Mouse (Mus musculus): ENCODE measurements at regions not wholly inside any gene's neighbourhood (a gene's known extent, or its start where the extent isn't known, plus 50 kb on each side); places are given as distances from the start of the nearest gene placed in this dataset.

DNA sequence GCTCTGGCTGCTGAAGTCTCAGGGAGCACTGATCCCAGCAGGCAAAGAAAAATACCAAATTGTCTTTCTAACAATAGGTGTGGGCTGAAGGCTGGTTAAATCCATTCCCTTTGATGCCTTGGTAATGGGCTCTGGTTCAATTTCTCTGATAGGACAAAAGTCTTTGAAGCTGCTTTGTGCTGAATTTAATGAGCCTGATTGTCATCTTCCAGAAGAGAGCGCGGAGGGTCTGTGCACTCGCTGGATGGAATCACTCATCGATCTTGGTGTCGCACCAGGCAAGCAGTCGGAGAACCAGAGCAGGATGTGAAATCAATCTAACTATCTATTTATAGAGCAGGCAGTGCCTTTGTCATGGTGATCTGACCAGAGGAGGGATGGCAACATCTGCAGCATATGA is 274.6 kb upstream of the Trib2 start:
- peaks cover 3% of the 10 kb centered on the region; the same call in 1 of the 2 replicates for H3K27me3 ChIP-seq
- 24% methylated on average over 6 of the region's 6 CpGs for WGBS
- no peak for ATAC-seq (ENCODE audit: borderline replicate concordance, extremely low read depth, low FRiP score, low TSS enrichment)
- H3K9me3 ChIP-seq: no peaks in the 10 kb centered on the region
- H3K36me3 ChIP-seq: no peaks in the 10 kb centered on the region
- no peak overlapping the region for H3K9ac ChIP-seq
- H3K4me2 ChIP-seq: no peak overlapping the region
- H3K4me1 ChIP-seq: no peaks in the 10 kb centered on the region
- no peak overlapping the region for H3K27ac ChIP-seq
- H3K4me3 ChIP-seq: no peak overlapping the region

DNA sequence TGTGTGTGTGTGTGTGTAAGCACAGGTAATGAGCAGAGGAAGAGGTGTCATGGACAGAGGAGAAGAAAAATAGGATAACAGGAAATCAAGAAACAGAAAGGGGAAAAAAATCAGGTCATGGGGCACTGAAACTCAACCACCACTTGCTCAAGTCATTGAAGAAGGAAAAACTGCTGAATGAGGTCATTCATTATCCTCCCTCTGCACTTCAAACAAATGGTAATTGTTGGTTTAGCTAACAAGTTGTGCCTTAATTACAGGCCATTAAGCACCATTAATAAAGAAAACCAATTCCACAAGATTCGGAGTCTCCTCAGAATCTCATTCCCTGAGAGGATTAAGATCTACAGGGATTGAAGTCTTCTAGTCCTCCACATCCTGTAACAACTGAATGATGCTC is 266.5 kb upstream of the Trib2 start:
- Histone ChIP-seq H3K4me3 (no peak overlapping the region), H3K36me3 (no peaks in the 10 kb centered on the region), H3K9ac (no peak overlapping the region), H3K27ac (no peak overlapping the region), H3K9me3 (no peaks in the 10 kb centered on the region), H3K4me1 (no peaks in the 10 kb centered on the region), H3K27me3 (no peaks in the 10 kb centered on the region), H3K4me2 (no peak overlapping the region)
- no peak for ATAC-seq (ENCODE audit: borderline replicate concordance, extremely low read depth, low FRiP score, low TSS enrichment)
- 62% methylated on average over 1 of the region's 1 CpGs for WGBS

DNA sequence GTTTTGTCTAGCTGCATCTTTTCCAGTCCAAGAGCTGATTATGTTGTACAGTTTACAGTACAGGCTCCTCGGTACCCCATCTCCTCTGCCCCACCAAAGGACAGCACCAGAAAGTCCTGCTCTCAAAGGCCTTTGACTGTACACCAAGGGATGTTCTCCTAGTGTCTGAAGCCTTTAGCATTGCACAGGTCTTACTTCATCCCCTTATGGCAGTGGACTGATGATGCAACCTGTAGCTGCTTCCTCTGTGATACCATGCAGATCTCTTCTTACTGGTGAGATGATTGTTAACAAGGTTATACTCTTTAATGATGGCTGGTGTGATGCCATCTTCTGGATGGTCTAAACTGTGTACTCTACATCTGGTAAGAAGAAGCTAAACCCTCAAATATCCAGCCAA is 260.5 kb upstream of the Trib2 start:
- no peaks in the 10 kb centered on the region for H3K9me3 ChIP-seq
- H3K27me3 ChIP-seq: no peaks in the 10 kb centered on the region
- no peaks in the 10 kb centered on the region for H3K4me1 ChIP-seq
- H3K27ac ChIP-seq: no peak overlapping the region
- no peak overlapping the region for H3K9ac ChIP-seq
- no peak overlapping the region for H3K4me3 ChIP-seq
- ATAC-seq (ENCODE audit: borderline replicate concordance, extremely low read depth, low FRiP score, low TSS enrichment): no peak
- H3K4me2 ChIP-seq: no peak overlapping the region
- H3K36me3 ChIP-seq: no peaks in the 10 kb centered on the region
- 86% methylated on average over 1 of the region's 1 CpGs for WGBS

DNA sequence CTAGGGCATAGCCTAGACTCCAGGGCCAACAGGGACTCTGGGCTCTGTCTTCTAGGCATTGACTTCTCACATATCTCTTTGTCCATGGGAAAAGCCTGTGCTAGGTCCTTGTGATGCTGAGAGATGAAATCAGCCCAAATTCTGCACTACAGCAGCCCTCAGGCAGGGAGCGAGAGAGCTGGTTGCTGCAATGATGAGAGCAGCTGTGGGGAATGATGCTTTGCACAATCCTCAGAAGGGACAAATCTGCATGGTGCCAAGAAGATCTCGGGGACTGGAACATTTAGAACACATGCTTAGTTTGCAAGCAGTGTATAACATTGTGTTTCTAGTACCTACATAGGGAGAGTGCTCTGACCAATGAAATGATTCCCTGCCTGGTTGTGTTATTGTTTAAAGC is 259.2 kb upstream of the Trib2 start:
- 59% methylated on average over 2 of the region's 2 CpGs for WGBS

DNA sequence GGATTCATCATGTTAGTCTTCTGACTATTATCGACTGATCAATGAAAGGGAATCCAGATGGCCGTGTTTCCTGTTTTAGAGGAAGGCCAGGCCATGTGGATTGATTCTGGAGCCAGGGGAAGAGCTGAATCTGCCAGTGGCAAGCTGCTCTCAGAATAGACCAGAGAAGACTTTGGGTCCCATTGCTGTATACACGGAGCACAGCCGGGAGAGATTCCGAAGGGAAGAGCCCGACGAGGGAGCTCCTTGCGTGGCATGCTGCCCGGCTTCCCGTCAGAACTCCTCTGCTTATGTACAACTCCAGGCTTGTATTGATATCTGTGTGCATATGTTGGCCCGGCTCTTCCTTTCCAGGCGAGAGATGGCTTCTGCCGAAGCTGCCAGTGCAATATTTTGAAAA is 252.2 kb upstream of the Trib2 start:
- WGBS: 88% methylated on average over 13 of the region's 13 CpGs
- no peaks in the 10 kb centered on the region for H3K9me3 ChIP-seq
- H3K4me1 ChIP-seq: no peaks in the 10 kb centered on the region
- no peak overlapping the region for H3K9ac ChIP-seq
- no peak for ATAC-seq (ENCODE audit: borderline replicate concordance, extremely low read depth, low FRiP score, low TSS enrichment)
- no peak overlapping the region for H3K4me3 ChIP-seq
- no peak overlapping the region for H3K4me2 ChIP-seq
- no peaks in the 10 kb centered on the region for H3K27me3 ChIP-seq
- no peaks in the 10 kb centered on the region for H3K36me3 ChIP-seq
- H3K27ac ChIP-seq: no peak overlapping the region

More for the DNA sequence above, 259.2 kb upstream of the Trib2 start:
- no peaks in the 10 kb centered on the region for H3K36me3 ChIP-seq
- H3K9me3 ChIP-seq: no peaks in the 10 kb centered on the region
- H3K4me2 ChIP-seq: no peak overlapping the region
- no peak overlapping the region for H3K9ac ChIP-seq
- no peaks in the 10 kb centered on the region for H3K27me3 ChIP-seq
- H3K4me3 ChIP-seq: no peak overlapping the region
- no peak for ATAC-seq (ENCODE audit: borderline replicate concordance, extremely low read depth, low FRiP score, low TSS enrichment)
- H3K27ac ChIP-seq: no peak overlapping the region
- H3K4me1 ChIP-seq: no peaks in the 10 kb centered on the region

DNA sequence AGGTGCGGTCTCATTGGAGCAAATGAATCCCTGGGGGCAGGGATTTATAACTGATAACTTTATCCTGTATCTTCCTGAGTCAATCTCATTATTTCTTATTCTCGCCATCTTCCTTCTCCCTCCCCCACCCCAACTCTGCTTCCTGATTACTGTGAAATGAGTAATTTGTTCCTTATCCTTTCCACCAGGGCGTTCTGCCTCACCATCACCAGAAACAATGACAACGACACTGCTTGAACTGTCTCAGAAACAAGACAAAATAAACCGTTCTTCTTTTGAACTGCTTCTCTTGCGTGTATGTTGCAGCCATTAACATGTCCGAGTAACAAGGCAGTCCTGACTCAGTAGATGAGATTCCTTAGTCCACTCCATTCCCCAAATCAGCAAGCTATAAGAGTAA is 246.0 kb upstream of the Trib2 start:
- no peak for ATAC-seq (ENCODE audit: borderline replicate concordance, extremely low read depth, low FRiP score, low TSS enrichment)
- Histone ChIP-seq H3K4me3 (no peak overlapping the region), H3K9me3 (no peaks in the 10 kb centered on the region), H3K27ac (no peak overlapping the region), H3K4me2 (no peak overlapping the region), H3K27me3 (no peaks in the 10 kb centered on the region), H3K4me1 (no peaks in the 10 kb centered on the region), H3K36me3 (no peaks in the 10 kb centered on the region), H3K9ac (no peak overlapping the region)
- WGBS: 66% methylated on average over 7 of the region's 7 CpGs

DNA sequence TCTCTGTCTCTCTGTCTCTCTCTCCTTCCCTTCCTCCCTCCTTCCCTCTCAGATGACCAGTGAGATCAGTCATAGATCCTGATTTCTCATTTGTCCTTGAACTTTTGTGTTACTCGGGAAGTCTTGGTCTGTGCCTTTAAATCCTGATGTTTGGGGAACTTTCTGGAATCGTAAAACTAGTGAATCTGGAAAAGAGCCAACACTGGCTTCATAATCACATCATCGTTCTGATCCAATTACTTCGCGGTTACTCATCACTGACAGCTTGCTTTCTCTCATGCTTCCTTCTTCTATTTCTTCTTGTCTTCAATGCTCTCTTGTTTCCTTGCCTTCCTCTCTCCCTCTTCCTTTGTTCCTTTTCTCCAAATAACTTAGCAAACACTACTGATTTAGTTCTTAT is 243.7 kb upstream of the Trib2 start:
- no peak overlapping the region for H3K27ac ChIP-seq
- no peaks in the 10 kb centered on the region for H3K4me1 ChIP-seq
- ATAC-seq (ENCODE audit: borderline replicate concordance, extremely low read depth, low FRiP score, low TSS enrichment): no peak
- WGBS: 35% methylated on average over 5 of the region's 5 CpGs
- H3K4me2 ChIP-seq: no peak overlapping the region
- H3K27me3 ChIP-seq: no peaks in the 10 kb centered on the region
- no peak overlapping the region for H3K9ac ChIP-seq
- no peaks in the 10 kb centered on the region for H3K9me3 ChIP-seq
- H3K4me3 ChIP-seq: no peak overlapping the region
- H3K36me3 ChIP-seq: no peaks in the 10 kb centered on the region

DNA sequence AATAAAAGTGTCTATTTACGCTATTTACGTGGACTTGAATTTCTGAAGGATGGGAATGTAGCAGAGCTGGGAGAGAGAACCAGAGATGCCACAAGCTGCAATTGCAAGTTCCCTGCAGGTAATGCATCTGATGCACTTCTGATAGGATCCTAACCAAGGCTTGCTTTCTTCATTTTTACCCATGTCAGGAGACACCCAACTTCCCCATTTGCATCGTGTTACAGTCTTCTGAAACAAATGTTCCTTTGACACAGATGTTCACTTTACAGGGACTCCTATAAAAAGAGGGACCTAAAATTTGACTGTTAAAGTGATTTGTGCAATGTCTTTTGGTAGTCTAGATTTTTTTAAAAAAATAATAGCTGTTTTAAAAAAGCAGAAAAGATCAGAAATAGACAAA is 241.5 kb upstream of the Trib2 start:
- no peaks in the 10 kb centered on the region for H3K36me3 ChIP-seq
- 79% methylated on average over 3 of the region's 3 CpGs for WGBS
- no peak overlapping the region for H3K27ac ChIP-seq
- no peaks in the 10 kb centered on the region for H3K4me1 ChIP-seq
- H3K9ac ChIP-seq: no peak overlapping the region
- H3K4me3 ChIP-seq: no peak overlapping the region
- no peaks in the 10 kb centered on the region for H3K27me3 ChIP-seq
- H3K9me3 ChIP-seq: no peaks in the 10 kb centered on the region
- H3K4me2 ChIP-seq: no peak overlapping the region
- no peak for ATAC-seq (ENCODE audit: borderline replicate concordance, extremely low read depth, low FRiP score, low TSS enrichment)

DNA sequence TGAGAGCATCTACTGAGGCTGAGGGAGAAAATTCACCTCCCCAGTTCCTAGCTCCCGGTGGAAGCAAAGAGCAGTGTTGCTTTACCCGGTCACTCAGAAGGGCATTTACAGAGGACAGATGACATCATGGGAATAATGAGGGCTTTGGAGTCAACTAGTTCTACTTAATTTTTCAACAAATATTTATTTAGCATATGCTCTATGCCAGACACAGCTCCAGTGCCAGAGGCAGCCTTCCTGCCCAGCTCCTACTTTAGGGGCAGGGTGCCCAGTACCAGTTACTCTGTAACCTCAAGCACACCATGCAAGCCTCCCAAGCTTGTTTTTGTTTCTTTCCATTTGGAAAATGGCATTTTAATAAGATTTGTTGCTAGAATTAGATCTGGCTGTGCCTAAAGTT is 240.1 kb upstream of the Trib2 start:
- Histone ChIP-seq H3K4me3 (no peak overlapping the region), H3K9ac (no peak overlapping the region), H3K27me3 (no peaks in the 10 kb centered on the region), H3K36me3 (no peaks in the 10 kb centered on the region), H3K4me2 (no peak overlapping the region), H3K27ac (no peak overlapping the region), H3K9me3 (no peaks in the 10 kb centered on the region), H3K4me1 (no peaks in the 10 kb centered on the region)
- WGBS: 56% methylated on average over 2 of the region's 2 CpGs
- ATAC-seq (ENCODE audit: borderline replicate concordance, extremely low read depth, low FRiP score, low TSS enrichment): no peak

DNA sequence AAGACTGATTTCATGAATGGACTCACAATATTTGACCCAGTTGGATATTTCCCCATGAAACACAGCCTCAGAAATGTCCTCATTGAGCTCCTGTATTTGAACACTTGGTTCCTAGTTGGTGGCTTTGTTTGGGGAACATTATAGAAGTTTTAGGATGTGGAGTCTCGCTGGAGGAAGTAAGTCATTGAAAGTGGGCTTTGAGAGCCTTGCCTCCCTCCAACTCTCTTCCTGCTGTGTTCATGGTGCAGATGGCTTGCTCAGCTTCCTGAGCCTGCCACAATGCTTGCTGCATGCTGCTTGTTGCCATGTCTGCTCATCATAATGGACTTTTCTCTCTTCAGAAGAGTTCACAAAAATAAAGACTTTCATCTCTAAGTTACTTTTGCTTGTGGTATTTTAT is 239.5 kb upstream of the Trib2 start:
- WGBS: 41% methylated on average over 1 of the region's 1 CpGs
- no peak overlapping the region for H3K9ac ChIP-seq
- H3K36me3 ChIP-seq: no peaks in the 10 kb centered on the region
- H3K9me3 ChIP-seq: no peaks in the 10 kb centered on the region
- ATAC-seq (ENCODE audit: borderline replicate concordance, extremely low read depth, low FRiP score, low TSS enrichment): no peak
- no peaks in the 10 kb centered on the region for H3K27me3 ChIP-seq
- no peaks in the 10 kb centered on the region for H3K4me1 ChIP-seq
- no peak overlapping the region for H3K4me2 ChIP-seq
- no peak overlapping the region for H3K27ac ChIP-seq
- no peak overlapping the region for H3K4me3 ChIP-seq

DNA sequence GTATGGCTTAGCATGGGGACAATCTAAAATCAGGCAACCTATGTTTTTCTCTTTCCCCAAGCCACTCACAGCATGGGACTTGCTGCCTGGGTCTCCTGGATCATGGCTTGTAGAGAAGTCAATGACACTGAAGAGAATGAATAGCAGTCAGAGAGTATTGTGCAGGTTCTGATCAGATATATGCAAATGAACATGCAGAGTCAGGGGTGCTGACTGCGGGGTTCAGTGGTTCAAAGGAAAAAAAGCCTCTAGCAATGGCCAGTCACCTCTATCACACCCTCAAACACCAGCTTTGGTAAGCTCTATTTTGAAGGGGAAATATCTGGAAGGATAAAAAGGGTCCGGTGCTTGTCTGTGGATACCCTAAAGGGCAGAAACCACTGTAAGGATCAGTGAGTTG is 237.9 kb upstream of the Trib2 start:
- H3K27ac ChIP-seq: no peak overlapping the region
- H3K27me3 ChIP-seq: no peaks in the 10 kb centered on the region
- no peak overlapping the region for H3K4me2 ChIP-seq
- WGBS: 87% methylated on average over 2 of the region's 2 CpGs
- no peaks in the 10 kb centered on the region for H3K4me1 ChIP-seq
- no peak for ATAC-seq (ENCODE audit: borderline replicate concordance, extremely low read depth, low FRiP score, low TSS enrichment)
- H3K36me3 ChIP-seq: no peaks in the 10 kb centered on the region
- no peaks in the 10 kb centered on the region for H3K9me3 ChIP-seq
- H3K9ac ChIP-seq: no peak overlapping the region
- H3K4me3 ChIP-seq: no peak overlapping the region

DNA sequence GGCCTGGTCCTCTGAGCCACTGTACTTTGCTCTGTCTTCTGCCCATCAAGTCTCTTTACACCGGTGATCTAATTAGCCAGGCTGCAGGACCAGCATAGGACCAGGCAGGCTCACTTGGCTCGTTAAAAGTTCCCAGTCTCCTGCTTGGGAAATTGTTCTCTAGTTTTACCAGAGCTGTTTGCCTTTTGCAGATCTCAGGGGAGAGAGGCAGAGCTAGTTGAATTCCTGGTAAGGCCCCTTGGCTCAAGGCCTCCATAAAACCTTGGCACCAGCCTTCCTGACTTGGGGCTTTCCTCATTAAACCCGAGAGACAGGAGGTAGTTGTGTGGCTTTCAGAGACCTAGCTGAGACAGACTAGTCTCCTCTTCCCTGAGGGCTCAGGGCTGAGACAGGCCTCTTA is 237.0 kb upstream of the Trib2 start:
- H3K9me3 ChIP-seq: no peaks in the 10 kb centered on the region
- no peak overlapping the region for H3K27ac ChIP-seq
- H3K4me2 ChIP-seq: no peak overlapping the region
- no peaks in the 10 kb centered on the region for H3K27me3 ChIP-seq
- H3K4me1 ChIP-seq: no peaks in the 10 kb centered on the region
- H3K9ac ChIP-seq: no peak overlapping the region
- no peak overlapping the region for H3K4me3 ChIP-seq
- WGBS: 61% methylated on average over 3 of the region's 3 CpGs
- no peaks in the 10 kb centered on the region for H3K36me3 ChIP-seq
- no peak for ATAC-seq (ENCODE audit: borderline replicate concordance, extremely low read depth, low FRiP score, low TSS enrichment)

DNA sequence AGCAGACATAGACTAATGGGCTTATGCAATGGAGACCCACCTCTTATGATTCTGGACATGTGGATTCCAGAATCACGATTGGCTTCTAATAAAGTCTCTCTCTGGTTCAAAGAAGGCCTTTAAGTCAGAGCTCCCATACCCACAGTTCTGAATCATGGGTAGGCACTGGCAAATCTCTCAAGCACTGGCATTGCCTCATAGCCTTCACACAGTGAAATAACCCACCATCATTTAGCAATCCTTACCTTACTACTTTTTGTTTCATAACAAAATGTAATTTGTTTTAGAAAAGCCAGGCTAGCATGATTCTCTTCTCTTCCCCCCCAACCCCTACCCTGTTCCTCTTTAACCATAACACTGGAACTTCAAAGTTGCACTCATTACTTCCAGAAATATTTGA is 236.3 kb upstream of the Trib2 start:
- Histone ChIP-seq H3K27me3 (no peaks in the 10 kb centered on the region), H3K9me3 (no peaks in the 10 kb centered on the region), H3K36me3 (no peaks in the 10 kb centered on the region), H3K27ac (no peak overlapping the region), H3K4me3 (no peak overlapping the region), H3K4me1 (no peaks in the 10 kb centered on the region), H3K4me2 (no peak overlapping the region), H3K9ac (no peak overlapping the region)
- ATAC-seq (ENCODE audit: borderline replicate concordance, extremely low read depth, low FRiP score, low TSS enrichment): no peak
- 63% methylated on average over 1 of the region's 1 CpGs for WGBS
